Mouse (Mus musculus) stomach, embryonic 16.5 days (tissue): ENCODE results near the gene Syndig1. TPM values are rescaled to one million over a fixed set of nuclear protein-coding genes. Genes with fewer than 3 reads are reported as not detected.

ENCODE experiments used
- ATAC-seq: fragments of 200-750 bp; cut with Nextera tagmentation; 2 replicates; pipeline ENCODE4 v1.8.0; 2017; ENCODE audit warnings: moderate number of reproducible peaks, moderate TSS enrichment; ENCODE audit not compliant: insufficient read depth, low FRiP score
- H3K27ac ChIP-seq: fragments of 300-500 bp; sonication (generic); 2 replicates; pipeline ENCODE4 v1.5.1; 2014; ENCODE audit warnings: low read length
- H3K27me3 ChIP-seq: fragments of 300-500 bp; sonication (generic); 2 replicates; pipeline ENCODE4 v1.6.1; 2014; ENCODE audit warnings: low read length, control low read depth, mixed read lengths; ENCODE audit not compliant: control insufficient read depth, insufficient read depth
- H3K36me3 ChIP-seq: fragments of 300-500 bp; sonication (generic); 2 replicates; pipeline ENCODE4 v1.6.1; 2014; ENCODE audit warnings: low read length; ENCODE audit not compliant: control insufficient read depth, insufficient read depth
- H3K4me1 ChIP-seq: fragments of 300-500 bp; sonication (generic); 2 replicates; pipeline ENCODE4 v1.6.1; 2014; ENCODE audit warnings: low read length, control low read depth, mixed read lengths; ENCODE audit not compliant: control insufficient read depth, insufficient read depth
- H3K4me2 ChIP-seq: fragments of 300-500 bp; sonication (generic); 2 replicates; pipeline ENCODE4 v1.6.1; 2014; ENCODE audit warnings: low read depth, low read length, mixed read lengths
- H3K4me3 ChIP-seq: fragments of 300-500 bp; sonication (generic); replicated peaks from 2 replicates; pipeline ENCODE4 v1.5.1; 2014; ENCODE audit warnings: mild to moderate bottlenecking, low read length
- H3K9ac ChIP-seq: fragments of 300-500 bp; sonication (generic); 2 replicates; pipeline ENCODE4 v1.6.1; 2014; ENCODE audit warnings: low read length
- H3K9me3 ChIP-seq: fragments of 300-500 bp; sonication (generic); replicated peaks from 2 replicates; pipeline ENCODE4 v1.6.1; 2016; ENCODE audit warnings: low read length, control low read depth; ENCODE audit not compliant: control insufficient read depth
- WGBS: fragments of 180-500 bp; shearing (Covaris S2); extraction: QIAGEN DNeasy Blood & Tissue Kit; methylation state at CpG from one replicate; pipeline ENCODE4 v1.1.7; 2014; 5-methylcytosine and 5-hydroxymethylcytosine counted together
- polyA plus RNA-seq: library from polyadenylated mRNA; unstranded; fragments of >200 nt; fragmentation: Nextera tagmentation; extraction: Ambion mirVana; gene quantifications from 2 replicates; pipeline ENCODE4 v1.2.1, GENCODE M21; 2015

Syndig1 gene
- polyA plus RNA-seq, 1 experiment from 2014 or later = 12.1 TPM

DNA sequence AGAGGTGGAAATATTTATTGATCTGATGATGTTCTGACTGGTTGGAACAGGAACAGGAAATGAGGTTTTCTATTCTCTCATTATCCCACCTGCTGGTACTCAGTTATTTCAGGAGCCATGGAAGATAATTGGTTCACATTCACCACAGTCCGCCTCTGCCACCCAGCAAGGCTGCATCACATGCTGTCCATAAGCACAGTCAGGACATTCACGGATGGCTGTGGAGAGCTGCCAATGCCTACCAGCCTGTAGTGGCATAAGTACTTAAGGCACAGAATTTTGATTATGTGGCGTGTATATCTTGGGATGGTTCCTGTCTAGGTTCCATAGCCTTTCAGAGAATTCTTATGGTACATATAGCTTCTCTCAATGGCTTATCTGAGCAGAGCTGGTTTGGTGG lies 32.0 kb downstream of the Syndig1 start:
- 84% methylated on average over 3 of the region's 3 CpGs for WGBS
- Histone ChIP-seq H3K4me1 (no peaks in the 10 kb centered on the region), H3K9ac (no peak overlapping the region), H3K4me3 (no peak overlapping the region), H3K9me3 (no peaks in the 10 kb centered on the region), H3K36me3 (no peaks in the 10 kb centered on the region), H3K27me3 (no peaks in the 10 kb centered on the region), H3K4me2 (no peak overlapping the region), H3K27ac (no peak overlapping the region)
- no peak for ATAC-seq

- Histone ChIP-seq H3K36me3 (no peaks in the 10 kb centered on the region), H3K9me3 (no peaks in the 10 kb centered on the region), H3K4me1 (no peaks in the 10 kb centered on the region), H3K27ac (no peak overlapping the region), H3K4me2 (no peak overlapping the region), H3K4me3 (no peak overlapping the region), H3K9ac (no peak overlapping the region), H3K27me3 (no peaks in the 10 kb centered on the region)
- WGBS = 67% methylated on average over 5 of the region's 5 CpGs
- no peak for ATAC-seq
Observed at GRCm38 (mm10) chr2:149865914-149866435, 37.0 kb downstream of the Syndig1 start.

GRCm38 (mm10) chr2:149870496-149870895 lies 41.5 kb downstream of the Syndig1 start:
- Histone ChIP-seq H3K4me2 (no peak overlapping the region), H3K9ac (no peak overlapping the region), H3K4me3 (no peak overlapping the region), H3K27ac (no peak overlapping the region), H3K27me3 (no peaks in the 10 kb centered on the region), H3K9me3 (no peaks in the 10 kb centered on the region), H3K4me1 (no peaks in the 10 kb centered on the region), H3K36me3 (no peaks in the 10 kb centered on the region)
- ATAC-seq = no peak
- 75% methylated on average over 2 of the region's 2 CpGs for WGBS

- ATAC-seq = no peak
- Histone ChIP-seq H3K4me2 (no peak overlapping the region), H3K36me3 (no peaks in the 10 kb centered on the region), H3K9me3 (no peaks in the 10 kb centered on the region), H3K4me1 (no peaks in the 10 kb centered on the region), H3K27me3 (no peaks in the 10 kb centered on the region), H3K27ac (no peak overlapping the region), H3K9ac (no peak overlapping the region), H3K4me3 (no peak overlapping the region)
- WGBS = 85% methylated on average over 4 of the region's 4 CpGs
Observed at GRCm38 (mm10) chr2:149872496-149872895, 43.5 kb downstream of the Syndig1 start.

DNA sequence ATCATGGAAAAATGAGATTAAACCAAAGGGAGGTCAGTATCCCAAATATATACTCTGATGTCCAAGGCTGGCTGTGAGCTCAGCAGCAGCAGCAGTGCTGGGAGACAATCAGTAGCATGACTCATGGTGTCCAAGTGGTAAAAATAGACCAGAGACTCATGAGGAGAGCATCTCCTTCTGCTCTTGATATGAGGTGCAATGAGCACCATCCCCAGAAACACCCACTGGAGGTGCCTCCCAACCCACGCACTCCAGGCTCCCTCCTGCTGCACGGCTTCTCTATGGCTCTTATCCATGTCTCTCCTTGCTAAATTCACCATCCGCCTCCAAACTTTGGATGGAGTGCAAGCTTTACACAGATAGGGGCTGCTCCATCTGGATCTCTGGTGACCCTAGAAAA lies 44.3 kb downstream of the Syndig1 start:
- H3K36me3 ChIP-seq = no peaks in the 10 kb centered on the region
- H3K4me1 ChIP-seq = no peaks in the 10 kb centered on the region
- no peaks in the 10 kb centered on the region for H3K9me3 ChIP-seq
- H3K9ac ChIP-seq = no peak overlapping the region
- no peaks in the 10 kb centered on the region for H3K27me3 ChIP-seq
- H3K4me2 ChIP-seq = no peak overlapping the region
- H3K27ac ChIP-seq = no peak overlapping the region
- no peak overlapping the region for H3K4me3 ChIP-seq
- ATAC-seq = no peak
- WGBS = 84% methylated on average over 3 of the region's 3 CpGs

DNA sequence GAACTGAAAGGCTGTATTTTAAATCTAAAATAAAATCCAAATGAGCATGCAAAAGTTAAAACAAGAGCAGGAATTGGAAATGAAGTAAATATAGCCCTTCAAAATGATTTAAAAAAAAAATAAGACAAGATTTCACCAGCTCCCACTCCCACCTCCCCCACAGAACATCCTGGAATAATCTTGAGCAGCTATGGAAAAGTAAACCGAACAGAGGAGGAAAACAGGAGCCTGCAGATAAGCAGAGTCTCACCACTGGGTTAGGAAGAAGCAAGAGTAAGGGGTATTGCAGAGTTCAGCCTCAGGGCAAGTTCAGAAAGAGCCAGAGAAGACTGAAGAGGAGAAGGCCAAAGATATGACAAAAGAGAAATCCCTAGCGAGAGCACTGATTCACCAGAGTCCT lies 48.9 kb downstream of the Syndig1 start:
- H3K27me3 ChIP-seq = no peaks in the 10 kb centered on the region
- H3K27ac ChIP-seq = no peak overlapping the region
- no peak overlapping the region for H3K4me2 ChIP-seq
- no peak overlapping the region for H3K4me3 ChIP-seq
- H3K4me1 ChIP-seq = no peaks in the 10 kb centered on the region
- ATAC-seq = no peak
- WGBS = 59% methylated on average over 2 of the region's 2 CpGs
- no peak overlapping the region for H3K9ac ChIP-seq
- no peaks in the 10 kb centered on the region for H3K36me3 ChIP-seq
- H3K9me3 ChIP-seq = no peaks in the 10 kb centered on the region

- no peak overlapping the region for H3K4me2 ChIP-seq
Observed at GRCm38 (mm10) chr2:149887634-149888033, 58.6 kb downstream of the Syndig1 start.

DNA sequence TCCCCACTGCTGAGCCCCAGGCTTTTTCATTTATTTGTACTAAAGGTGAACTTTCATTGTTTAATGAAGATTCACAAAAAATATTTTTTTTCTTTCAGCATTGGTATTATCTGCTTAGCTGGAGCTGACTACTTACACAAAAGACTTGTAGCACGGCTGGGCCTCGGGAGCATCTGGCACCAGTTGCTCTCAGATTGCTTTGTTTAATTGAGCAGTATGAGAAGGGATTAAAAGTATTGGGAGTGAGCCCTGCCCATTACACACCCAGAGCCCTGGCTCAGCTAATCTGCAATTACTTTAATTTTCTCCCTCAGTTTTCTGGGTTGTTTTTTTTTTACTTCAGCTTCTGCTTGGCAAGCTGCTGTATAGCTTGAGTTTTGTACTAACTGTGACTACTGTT lies 62.6 kb downstream of the Syndig1 start:
- Histone ChIP-seq H3K4me3 (no peak overlapping the region), H3K36me3 (no peaks in the 10 kb centered on the region), H3K27me3 (no peaks in the 10 kb centered on the region), H3K4me2 (no peak overlapping the region), H3K4me1 (no peaks in the 10 kb centered on the region), H3K9ac (no peak overlapping the region), H3K9me3 (no peaks in the 10 kb centered on the region), H3K27ac (no peak overlapping the region)
- no peak for ATAC-seq
- WGBS = 51% methylated on average over 2 of the region's 2 CpGs

More at GRCm38 (mm10) chr2:149887634-149888033, 58.6 kb downstream of the Syndig1 start:
- Histone ChIP-seq H3K9ac (no peak overlapping the region), H3K4me1 (no peaks in the 10 kb centered on the region), H3K27ac (no peak overlapping the region), H3K36me3 (no peaks in the 10 kb centered on the region), H3K4me3 (no peak overlapping the region), H3K27me3 (no peaks in the 10 kb centered on the region), H3K9me3 (no peaks in the 10 kb centered on the region)
- ATAC-seq = no peak

DNA sequence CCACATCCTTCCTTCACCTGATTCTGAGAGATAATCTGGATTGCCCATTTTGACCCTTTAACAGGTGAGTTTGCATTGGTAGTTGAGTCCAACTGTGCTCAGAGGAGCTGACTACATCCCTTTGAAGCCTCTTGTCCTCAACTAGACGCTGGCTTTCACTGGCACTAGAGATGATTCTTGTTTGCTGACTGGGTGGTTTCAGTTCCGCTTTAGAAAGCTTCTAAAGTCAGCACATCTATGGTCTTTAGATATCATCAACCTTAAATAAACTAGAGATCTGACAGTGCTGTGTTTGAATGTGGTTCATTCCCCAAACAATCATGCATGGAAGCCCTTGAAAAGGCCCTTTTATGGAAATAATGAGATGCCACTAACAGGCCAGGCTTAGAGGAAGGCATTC lies 67.3 kb downstream of the Syndig1 start:
- Histone ChIP-seq H3K4me1 (no peaks in the 10 kb centered on the region), H3K27ac (no peak overlapping the region), H3K36me3 (no peaks in the 10 kb centered on the region), H3K9ac (no peak overlapping the region), H3K9me3 (no peaks in the 10 kb centered on the region), H3K27me3 (no peaks in the 10 kb centered on the region), H3K4me3 (no peak overlapping the region), H3K4me2 (no peak overlapping the region)
- ATAC-seq = no peak
- 63% methylated on average over 2 of the region's 2 CpGs for WGBS

GRCm38 (mm10) chr2:149899615-149900014 lies 70.6 kb downstream of the Syndig1 start:
- Histone ChIP-seq H3K4me3 (no peak overlapping the region), H3K27me3 (no peaks in the 10 kb centered on the region), H3K36me3 (no peaks in the 10 kb centered on the region), H3K4me1 (no peaks in the 10 kb centered on the region), H3K9ac (no peak overlapping the region), H3K27ac (no peak overlapping the region), H3K4me2 (no peak overlapping the region), H3K9me3 (no peaks in the 10 kb centered on the region)
- ATAC-seq = no peak
- 91% methylated on average over 9 of the region's 9 CpGs for WGBS
